Mouse (Mus musculus) testis, adult 2 months (tissue): ENCODE data around the gene Tex45. TPM values are rescaled to one million over a fixed set of nuclear protein-coding genes. Genes with fewer than 3 reads are reported as not detected.

Source experiments
- H3K27ac ChIP-seq: fragments of 200-500 bp; 2 replicates; pipeline ENCODE4 v1.5.1; 2012; ENCODE audit warnings: low read depth, low read length; ENCODE audit not compliant: control insufficient read depth, insufficient read depth
- H3K27me3 ChIP-seq: fragments of 200-500 bp; 2 replicates; pipeline ENCODE4 v1.6.1; 2012; ENCODE audit warnings: mild to moderate bottlenecking, low read length, moderate library complexity; ENCODE audit not compliant: control insufficient read depth, insufficient read depth
- H3K36me3 ChIP-seq: fragments of 200-500 bp; 2 replicates; pipeline ENCODE4 v1.6.1; 2012; ENCODE audit warnings: mild to moderate bottlenecking, low read length; ENCODE audit not compliant: control insufficient read depth, insufficient read depth
- H3K4me1 ChIP-seq: fragments of 200-500 bp; 2 replicates; pipeline ENCODE4 v1.6.1; 2012; ENCODE audit warnings: low read length; ENCODE audit not compliant: control insufficient read depth, insufficient read depth
- H3K4me3 ChIP-seq: fragments of 200-500 bp; 2 replicates; pipeline ENCODE4 v1.5.1; 2012; ENCODE audit warnings: low read depth, mild to moderate bottlenecking, low read length, moderate library complexity, mixed read lengths; ENCODE audit not compliant: control insufficient read depth
- CTCF ChIP-seq: fragments of 200-500 bp; IDR thresholded peaks from 2 replicates; pipeline ENCODE4 v1.5.1; 2012; ENCODE audit warnings: low read depth, mild to moderate bottlenecking, inconsistent platforms, low read length, moderate library complexity; ENCODE audit not compliant: control insufficient read depth, insufficient read depth, insufficient replicate concordance
- POLR2A ChIP-seq: fragments of 200-500 bp; IDR thresholded peaks from 2 replicates; pipeline ENCODE4 v1.6.1; 2012; ENCODE audit warnings: low read depth, mild to moderate bottlenecking, inconsistent platforms, low read length, moderate library complexity; ENCODE audit not compliant: control insufficient read depth
- polyA plus RNA-seq: library from polyadenylated mRNA; depleted of rRNA; stranded (reverse); fragments of >200 nt; gene quantifications from 2 replicates; pipeline ENCODE4 v1.2.3, GENCODE M21; 2012; rRNA removed

Tex45 gene
- 72.2 and 114 TPM in 2 replicates for polyA plus RNA-seq

DNA sequence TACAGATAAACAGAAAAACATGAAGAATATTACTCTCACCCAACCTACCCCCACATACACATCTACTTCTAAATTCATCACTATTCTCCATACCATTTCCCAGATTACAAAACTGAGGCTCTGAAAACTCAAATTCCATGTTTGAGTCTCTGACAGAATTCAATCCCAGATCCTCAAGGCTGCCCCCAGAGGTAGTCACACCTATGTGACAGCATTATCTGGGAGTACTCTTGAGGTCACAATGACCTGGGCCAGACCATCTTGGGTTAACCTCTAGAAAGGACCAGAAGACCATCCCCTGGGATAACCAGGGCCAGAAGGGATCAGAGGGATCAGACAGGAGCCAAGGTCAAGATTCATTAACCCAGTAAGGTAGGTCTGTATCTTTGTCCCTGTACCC, at the start of gene Tex45:
Gene Tex45, plus strand, starts transcription at position 301 of the 400 bp plus-strand sequence.
- TF ChIP-seq POLR2A (no peak), CTCF (no peak)
- Histone ChIP-seq H3K4me3 (peak within 1 kb of the TSS; percentile 82), H3K4me1 (peaks cover 3% of the 10 kb centered on the region), H3K36me3 (no peaks in the 10 kb centered on the region), H3K27me3 (no peaks in the 10 kb centered on the region), H3K27ac (no peak within 1 kb of the TSS)

- no peak overlapping the region for H3K27ac ChIP-seq
- no peak for TF ChIP-seq POLR2A
- TF ChIP-seq CTCF = no peak
- H3K4me1 ChIP-seq = no peaks in the 10 kb centered on the region
- no peaks in the 10 kb centered on the region for H3K27me3 ChIP-seq
- no peaks in the 10 kb centered on the region for H3K36me3 ChIP-seq
- no peak overlapping the region for H3K4me3 ChIP-seq
Observed at GRCm38 (mm10) chr8:3421507-3421906, 49.2 kb upstream of the Tex45 start.

DNA sequence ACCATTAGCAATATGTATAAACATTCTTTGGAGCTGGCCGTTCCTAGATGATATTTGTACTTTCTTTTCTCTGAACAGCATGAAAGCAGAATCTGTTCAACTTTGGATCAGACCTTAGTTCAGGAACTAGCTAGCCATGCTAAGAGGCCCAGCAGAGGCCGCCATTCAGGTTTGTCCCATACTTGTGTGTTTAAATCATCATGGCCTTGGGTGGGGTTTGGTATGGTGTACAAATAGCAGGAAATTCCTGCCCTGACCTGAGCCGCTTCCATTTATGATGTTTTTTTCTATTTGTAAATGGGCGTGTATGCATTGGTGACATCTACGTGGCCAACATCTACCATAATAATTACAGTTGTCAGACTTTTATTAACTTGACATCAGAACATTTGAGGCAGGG, 45.4 kb upstream of the Tex45 start:
- Histone ChIP-seq H3K27me3 (no peaks in the 10 kb centered on the region), H3K4me1 (no peaks in the 10 kb centered on the region), H3K4me3 (no peak overlapping the region), H3K27ac (no peak overlapping the region), H3K36me3 (no peaks in the 10 kb centered on the region)
- no peak for TF ChIP-seq CTCF
- no peak for TF ChIP-seq POLR2A

DNA sequence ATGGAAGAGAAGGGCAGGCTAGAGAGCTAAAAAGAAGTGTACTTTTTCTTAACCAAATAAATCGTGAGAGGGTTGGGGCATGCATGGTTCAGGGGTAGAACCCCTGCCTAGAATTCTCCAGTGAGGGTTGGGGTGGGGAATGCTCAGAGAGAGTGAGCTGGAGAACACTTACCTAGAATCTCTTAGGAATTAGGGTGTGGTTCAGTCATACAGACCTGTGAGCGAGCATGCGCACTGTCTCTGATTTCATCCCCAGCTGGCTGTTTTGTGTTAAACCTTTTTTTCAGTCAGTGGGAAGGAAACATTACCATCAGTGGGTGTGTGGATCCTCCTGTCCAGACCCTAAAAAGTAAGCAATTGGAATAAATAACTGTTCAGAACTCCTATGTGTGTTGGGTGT, 44.5 kb upstream of the Tex45 start:
- no peak for TF ChIP-seq CTCF
- TF ChIP-seq POLR2A = no peak
- no peak overlapping the region for H3K27ac ChIP-seq
- H3K4me3 ChIP-seq = no peak overlapping the region

DNA sequence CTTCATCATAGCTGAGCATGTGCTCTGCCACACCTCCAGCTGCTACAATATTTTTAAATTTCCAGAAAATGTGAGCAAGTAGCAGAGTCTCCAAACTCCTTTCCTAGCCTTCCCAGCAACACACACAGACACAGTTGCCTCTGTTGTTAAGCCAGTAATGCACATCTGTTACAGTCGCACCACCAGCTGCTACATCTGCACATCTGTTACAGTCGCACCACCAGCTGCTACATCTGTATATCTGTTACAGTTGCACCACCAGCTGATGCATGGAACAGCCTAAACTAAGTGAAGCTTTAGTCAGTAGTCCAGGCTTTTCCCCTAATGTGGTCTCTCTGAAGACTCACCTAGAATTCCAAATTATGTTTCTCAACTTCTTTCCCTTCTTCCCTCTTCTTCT, 42.2 kb upstream of the Tex45 start:
- Histone ChIP-seq H3K4me1 (no peaks in the 10 kb centered on the region), H3K27me3 (no peaks in the 10 kb centered on the region), H3K36me3 (no peaks in the 10 kb centered on the region; the same call in 1 of the 2 replicates), H3K4me3 (no peak overlapping the region), H3K27ac (no peak overlapping the region)
- TF ChIP-seq CTCF (no peak), POLR2A (no peak)

More for the DNA sequence above, 44.5 kb upstream of the Tex45 start:
- no peaks in the 10 kb centered on the region for H3K36me3 ChIP-seq
- H3K27me3 ChIP-seq = no peaks in the 10 kb centered on the region
- H3K4me1 ChIP-seq = no peaks in the 10 kb centered on the region

DNA sequence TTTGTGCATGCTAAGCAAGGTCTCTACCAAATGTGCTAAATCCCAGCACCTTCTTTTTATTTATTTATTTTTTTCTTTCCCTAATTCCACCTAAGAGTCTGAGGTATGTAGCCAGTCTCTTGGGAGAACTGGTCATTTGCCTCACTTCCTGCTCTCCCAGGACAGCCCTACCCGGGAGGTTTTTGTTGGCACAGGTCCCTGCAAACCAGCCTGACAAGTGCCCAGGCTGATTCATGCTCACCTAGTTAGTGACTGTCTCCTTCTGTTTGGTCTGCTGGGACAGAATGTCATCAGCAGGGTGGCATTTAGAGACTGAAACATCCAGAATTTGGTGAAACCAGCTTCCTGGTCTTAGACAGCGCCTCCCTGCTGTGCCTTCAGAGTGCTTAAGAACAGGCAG, 40.7 kb upstream of the Tex45 start:
- Histone ChIP-seq H3K36me3 (no peaks in the 10 kb centered on the region; the same call in 1 of the 2 replicates), H3K27me3 (no peaks in the 10 kb centered on the region), H3K27ac (no peak overlapping the region), H3K4me3 (no peak overlapping the region), H3K4me1 (no peaks in the 10 kb centered on the region)
- TF ChIP-seq POLR2A = no peak
- TF ChIP-seq CTCF = no peak

DNA sequence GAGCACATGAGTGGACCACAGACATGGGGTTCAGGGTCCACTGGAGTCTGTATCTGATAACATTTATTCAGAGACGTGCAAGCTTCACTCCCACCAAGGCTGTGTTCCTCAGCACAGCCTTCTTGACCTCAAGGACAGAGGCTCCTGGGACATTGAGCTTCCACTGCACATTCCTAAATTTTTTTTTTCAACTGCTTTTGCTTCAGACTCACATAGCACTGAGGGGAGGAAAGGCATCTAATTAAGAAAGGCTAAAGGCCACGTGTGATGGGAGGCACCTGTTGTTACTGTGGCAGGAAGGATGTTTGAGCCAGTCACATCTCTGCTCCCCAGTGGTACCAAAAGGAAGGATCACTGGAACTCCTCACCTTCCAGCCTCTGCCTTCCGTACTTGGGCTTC, 39.5 kb upstream of the Tex45 start:
- H3K36me3 ChIP-seq = peaks cover 1% of the 10 kb centered on the region
- TF ChIP-seq CTCF (no peak), POLR2A (no peak)
- no peaks in the 10 kb centered on the region for H3K27me3 ChIP-seq
- no peaks in the 10 kb centered on the region for H3K4me1 ChIP-seq
- H3K27ac ChIP-seq = no peak overlapping the region
- H3K4me3 ChIP-seq = no peak overlapping the region

DNA sequence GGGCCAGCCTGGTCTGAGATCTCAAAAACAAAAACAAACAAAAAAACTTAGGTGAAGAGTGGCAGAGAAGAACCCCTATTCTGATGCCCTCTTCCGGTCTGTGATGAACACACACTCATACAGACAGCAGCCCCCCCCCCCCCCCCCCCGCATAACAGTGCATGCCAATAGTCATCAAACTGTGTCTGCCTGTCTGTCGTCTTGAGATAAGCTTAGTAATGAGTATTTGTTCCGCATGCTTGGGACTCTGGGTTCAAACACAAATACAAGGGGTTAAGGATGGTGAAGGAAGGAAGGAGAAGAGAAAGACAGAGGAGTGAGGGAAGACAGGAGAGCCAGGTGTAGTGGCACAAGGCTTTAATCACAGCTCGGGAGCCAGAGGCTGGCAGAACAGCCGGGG, 34.2 kb upstream of the Tex45 start:
- Histone ChIP-seq H3K27me3 (no peaks in the 10 kb centered on the region), H3K4me3 (no peak overlapping the region), H3K36me3 (peaks cover 1% of the 10 kb centered on the region), H3K4me1 (no peaks in the 10 kb centered on the region), H3K27ac (no peak overlapping the region)
- TF ChIP-seq CTCF (no peak), POLR2A (no peak)

- no peak overlapping the region for H3K27ac ChIP-seq
- TF ChIP-seq POLR2A (no peak), CTCF (no peak)
- peaks cover 1% of the 10 kb centered on the region for H3K36me3 ChIP-seq
- H3K4me1 ChIP-seq = no peaks in the 10 kb centered on the region
- H3K27me3 ChIP-seq = no peaks in the 10 kb centered on the region
- no peak overlapping the region for H3K4me3 ChIP-seq
Observed at GRCm38 (mm10) chr8:3439510-3439909, 31.2 kb upstream of the Tex45 start.
